Mouse (Mus musculus) right cerebral cortex, postnatal 14 days (tissue): ENCODE measurements at regions not wholly inside any gene's neighbourhood (a gene's known extent, or its start where the extent isn't known, plus 50 kb on each side); places are given as distances from the start of the nearest gene placed in this dataset.

Source experiments
- DNase-seq: peaks from one replicate; pipeline ENCODE4 v3.0.0; 2022

DNA sequence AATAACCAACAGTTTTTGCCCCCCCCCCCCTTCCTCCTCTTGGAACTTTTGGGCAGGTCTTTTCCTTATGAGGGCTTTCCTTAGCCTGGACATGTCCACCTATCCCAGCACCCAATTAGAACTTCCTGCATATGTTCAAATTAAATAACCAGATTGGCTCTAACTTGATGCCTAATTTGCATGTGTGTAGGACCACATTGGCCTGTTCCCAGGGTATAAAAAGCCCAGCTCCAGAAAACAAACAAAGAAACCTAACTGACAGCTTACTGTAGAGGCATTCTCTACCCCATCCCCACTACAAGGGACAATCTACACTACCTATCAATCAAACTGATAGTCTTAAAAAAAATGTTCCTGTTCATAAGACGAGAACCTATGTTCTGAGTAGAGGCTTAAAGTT lies 232.6 kb downstream of the Ube2cbp start:
- no peak for DNase-seq

DNA sequence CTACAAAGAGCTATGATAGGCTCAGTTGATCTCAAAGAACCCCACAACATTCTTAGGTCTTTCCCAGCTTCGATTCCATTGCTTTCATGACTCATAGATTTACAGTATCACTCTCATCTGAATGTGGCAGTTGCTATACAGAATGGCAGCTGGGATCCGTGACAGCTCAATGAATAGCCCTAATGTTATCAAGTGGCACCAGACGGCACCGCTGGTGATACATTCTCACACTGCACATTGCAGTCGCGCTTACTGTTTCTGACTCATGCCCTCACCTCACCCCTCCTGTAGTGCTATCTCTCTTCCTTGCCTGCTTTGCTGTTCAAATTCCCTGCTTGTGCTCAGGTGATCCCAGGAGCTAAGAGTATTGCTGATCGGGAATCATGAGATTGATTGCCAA lies 231.0 kb downstream of the Ube2cbp start:
- DNase-seq: no peak

DNA sequence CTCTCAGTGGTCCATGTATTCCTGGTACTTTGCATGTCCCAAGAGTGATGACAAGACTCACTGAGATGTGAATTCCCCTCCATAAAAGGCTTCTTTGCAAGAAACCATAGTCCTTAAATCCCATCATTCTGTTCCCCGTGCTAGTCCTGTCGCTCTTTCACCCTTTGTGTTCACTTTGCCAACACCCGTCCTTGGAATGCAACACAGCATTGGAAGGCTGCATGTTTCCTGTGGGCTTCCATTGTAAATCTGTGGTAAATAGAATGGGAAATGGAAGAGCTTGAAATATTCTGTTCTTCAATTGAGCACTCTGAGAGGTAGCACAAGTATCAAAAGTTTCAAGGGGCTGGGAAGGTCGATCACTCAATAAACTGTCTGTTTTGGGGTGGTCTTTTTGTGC lies 226.1 kb downstream of the Ube2cbp start:
- no peak for DNase-seq

DNA sequence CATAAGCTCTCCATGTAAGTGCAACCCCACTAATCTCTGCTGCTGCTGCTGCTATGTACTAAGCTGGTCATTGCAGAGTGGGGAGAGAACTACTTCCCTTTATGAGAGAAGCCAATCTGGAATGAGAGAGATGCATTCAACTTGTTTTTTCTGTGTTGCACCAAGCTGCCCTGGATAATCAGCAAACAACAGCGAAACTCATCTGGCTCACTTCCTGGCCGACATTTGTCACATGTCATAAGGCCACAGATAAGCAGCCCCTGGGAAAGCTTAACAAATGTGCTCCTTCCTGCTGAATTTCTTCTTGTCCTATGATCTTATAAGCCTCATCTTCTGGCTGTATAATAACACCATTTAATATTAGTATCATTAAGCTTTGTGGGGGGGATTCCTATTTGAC lies 224.5 kb downstream of the Ube2cbp start:
- DNase-seq: no peak

DNA sequence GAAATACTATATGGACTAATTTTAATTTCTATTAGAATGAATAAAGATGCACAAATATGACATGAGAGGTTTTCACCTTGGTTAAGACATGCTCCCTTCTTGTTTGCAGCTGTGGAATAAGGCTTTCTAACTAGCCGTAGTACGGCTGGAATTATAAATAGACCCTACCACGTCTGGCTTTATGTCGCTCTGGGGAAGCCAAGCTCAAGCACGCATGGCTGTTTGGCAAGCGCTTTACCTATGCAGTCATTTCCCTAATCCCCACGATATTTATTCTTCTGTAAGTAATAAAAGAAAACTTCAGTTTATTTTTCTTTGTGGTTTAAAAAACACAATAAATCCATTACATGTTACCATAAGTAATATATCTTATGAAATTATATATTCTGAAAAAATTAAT lies 223.9 kb downstream of the Ube2cbp start:
- no peak for DNase-seq

DNA sequence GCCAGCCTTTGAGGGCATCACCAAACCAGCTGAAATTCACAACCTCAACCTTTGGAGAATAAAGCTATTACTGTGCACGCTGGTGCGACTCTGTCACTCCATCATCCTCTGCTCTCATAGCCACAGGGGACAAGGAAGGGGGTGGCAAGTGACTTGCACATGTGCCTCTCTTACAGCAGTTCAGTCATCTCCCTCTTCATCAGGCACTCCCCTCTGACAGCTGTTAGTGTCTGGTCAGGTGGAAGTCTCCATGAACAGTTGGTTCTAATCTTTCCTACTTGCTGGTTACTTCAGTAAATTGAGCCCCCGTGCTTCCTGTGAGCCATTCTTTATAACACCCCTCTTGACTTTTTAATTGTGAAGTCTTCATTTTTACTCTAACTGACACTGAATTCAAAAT lies 214.6 kb downstream of the Ube2cbp start:
- no peak for DNase-seq

DNA sequence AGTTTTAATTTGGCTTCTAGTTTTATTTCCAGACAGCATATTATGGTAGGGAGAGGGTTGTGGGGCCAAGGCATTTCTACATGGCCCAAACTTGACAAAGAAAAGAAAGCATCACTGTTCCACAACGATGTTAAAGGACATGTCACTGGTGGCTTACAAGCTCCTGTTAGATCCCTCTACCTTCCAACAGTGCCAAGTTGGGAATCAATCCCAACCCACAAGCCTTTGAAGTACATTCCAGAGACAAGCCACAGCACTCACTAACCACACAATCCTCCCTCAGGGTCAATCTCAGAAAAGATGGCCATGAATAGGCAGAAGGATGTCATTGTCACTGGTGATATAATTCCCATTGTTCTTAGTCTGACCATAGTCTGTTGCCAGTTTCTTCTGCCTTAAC lies 213.4 kb downstream of the Ube2cbp start:
- DNase-seq: no peak
